Mouse (Mus musculus): Measurements from ENCODE around the gene Tspan2. TPM values are rescaled to one million over a fixed set of nuclear protein-coding genes. Genes with fewer than 3 reads are reported as not detected.

The Tspan2 gene
- total and polyA plus RNA-seq, 2 experiments from 2014 or later, result 10.1 to 14.0 TPM

- H3K4me1 ChIP-seq (ENCODE audit: insufficient read depth), result no peaks in the 10 kb centered on the region
- H3K27me3 ChIP-seq (ENCODE audit: insufficient read depth, low read length), result no peaks in the 10 kb centered on the region
- H3K9ac ChIP-seq, result no peak overlapping the region
- H3K27ac ChIP-seq (ENCODE audit: low read depth, low read length), result no peak overlapping the region
- no peak overlapping the region for H3K4me2 ChIP-seq (ENCODE audit: low read depth)
- H3K9me3 ChIP-seq (ENCODE audit: low read length), result no peaks in the 10 kb centered on the region
- DNase-seq, result no peak
- no peak for ATAC-seq
- 94% methylated on average over 3 of the region's 3 CpGs for WGBS
- TF ChIP-seq CTCF (IDR thresholded peaks at IDR 0.05; ENCODE audit: low read depth), result no peak
- no peak overlapping the region for H3K4me3 ChIP-seq (ENCODE audit: low read depth, low read length)
- peaks cover 12% of the 10 kb centered on the region for H3K36me3 ChIP-seq (ENCODE audit: insufficient read depth)
These were observed 17.2 kb downstream of the Tspan2 start for GRCm38 (mm10) chr3:102751536-102751935.

GRCm38 (mm10) chr3:102752053-102752452 lies 17.7 kb downstream of the Tspan2 start:
- no peak overlapping the region for H3K4me2 ChIP-seq (ENCODE audit: low read depth)
- no peaks in the 10 kb centered on the region for H3K27me3 ChIP-seq (ENCODE audit: insufficient read depth, low read length)
- TF ChIP-seq CTCF (IDR thresholded peaks at IDR 0.05; ENCODE audit: low read depth), result no peak
- no peak overlapping the region for H3K9ac ChIP-seq
- H3K9me3 ChIP-seq (ENCODE audit: low read length), result no peaks in the 10 kb centered on the region
- peaks cover 12% of the 10 kb centered on the region for H3K36me3 ChIP-seq (ENCODE audit: insufficient read depth)
- DNase-seq (no peak), ATAC-seq (no peak)
- no peak overlapping the region for H3K27ac ChIP-seq (ENCODE audit: low read depth, low read length)
- H3K4me3 ChIP-seq (ENCODE audit: low read depth, low read length), result no peak overlapping the region
- WGBS, result 98% methylated on average over 4 of the region's 4 CpGs
- H3K4me1 ChIP-seq (ENCODE audit: insufficient read depth), result no peaks in the 10 kb centered on the region

GRCm38 (mm10) chr3:102752457-102752856 lies 18.1 kb downstream of the Tspan2 start:
- no peak for TF ChIP-seq CTCF (IDR thresholded peaks at IDR 0.05; ENCODE audit: low read depth)
- no peaks in the 10 kb centered on the region for H3K4me1 ChIP-seq (ENCODE audit: insufficient read depth)
- H3K4me2 ChIP-seq (ENCODE audit: low read depth), result no peak overlapping the region
- H3K36me3 ChIP-seq (ENCODE audit: insufficient read depth), result peaks cover 12% of the 10 kb centered on the region
- H3K27me3 ChIP-seq (ENCODE audit: insufficient read depth, low read length), result no peaks in the 10 kb centered on the region
- H3K9me3 ChIP-seq (ENCODE audit: low read length), result no peaks in the 10 kb centered on the region
- no peak overlapping the region for H3K27ac ChIP-seq (ENCODE audit: low read depth, low read length)
- 83% methylated on average over 5 of the region's 5 CpGs for WGBS
- no peak overlapping the region for H3K4me3 ChIP-seq (ENCODE audit: low read depth, low read length)
- DNase-seq (no peak), ATAC-seq (no peak)
- no peak overlapping the region for H3K9ac ChIP-seq

GRCm38 (mm10) chr3:102755801-102756200 lies 21.5 kb downstream of the Tspan2 start:
- WGBS, result 78% methylated on average over 1 of the region's 1 CpGs
- Histone ChIP-seq H3K9ac (no peak overlapping the region), H3K36me3 (ENCODE audit: insufficient read depth) (peaks cover 21% of the 10 kb centered on the region), H3K4me1 (ENCODE audit: insufficient read depth) (no peaks in the 10 kb centered on the region), H3K9me3 (ENCODE audit: low read length) (no peaks in the 10 kb centered on the region), H3K27ac (ENCODE audit: low read depth, low read length) (no peak overlapping the region), H3K4me3 (ENCODE audit: low read depth, low read length) (no peak overlapping the region), H3K27me3 (ENCODE audit: insufficient read depth, low read length) (no peaks in the 10 kb centered on the region), H3K4me2 (ENCODE audit: low read depth) (no peak overlapping the region)
- no peak for TF ChIP-seq CTCF (IDR thresholded peaks at IDR 0.05; ENCODE audit: low read depth)
- ATAC-seq, result no peak
- DNase-seq, result no peak

GRCm38 (mm10) chr3:102757019-102757418 lies 22.7 kb downstream of the Tspan2 start:
- no peak overlapping the region for H3K4me3 ChIP-seq (ENCODE audit: low read depth, low read length)

GRCm38 (mm10) chr3:102760236-102760635 lies 25.9 kb downstream of the Tspan2 start:
- Histone ChIP-seq H3K9me3 (ENCODE audit: low read length) (no peaks in the 10 kb centered on the region), H3K27ac (ENCODE audit: low read depth, low read length) (no peak overlapping the region), H3K9ac (no peak overlapping the region), H3K4me3 (ENCODE audit: low read depth, low read length) (no peak overlapping the region), H3K4me2 (ENCODE audit: low read depth) (no peak overlapping the region), H3K36me3 (ENCODE audit: insufficient read depth) (peaks cover 18% of the 10 kb centered on the region), H3K27me3 (ENCODE audit: insufficient read depth, low read length) (no peaks in the 10 kb centered on the region), H3K4me1 (ENCODE audit: insufficient read depth) (peaks cover 9% of the 10 kb centered on the region; the same call in 1 of the 2 replicates)
- no peak for ATAC-seq
- WGBS, result 77% methylated on average over 3 of the region's 3 CpGs
- no peak for TF ChIP-seq CTCF (IDR thresholded peaks at IDR 0.05; ENCODE audit: low read depth)
- no peak for DNase-seq

More at GRCm38 (mm10) chr3:102757019-102757418, 22.7 kb downstream of the Tspan2 start:
- 79% methylated on average over 6 of the region's 6 CpGs for WGBS
- no peaks in the 10 kb centered on the region for H3K4me1 ChIP-seq (ENCODE audit: insufficient read depth)
- H3K27me3 ChIP-seq (ENCODE audit: insufficient read depth, low read length), result no peaks in the 10 kb centered on the region
- H3K27ac ChIP-seq (ENCODE audit: low read depth, low read length), result no peak overlapping the region
- TF ChIP-seq CTCF (IDR thresholded peaks at IDR 0.05; ENCODE audit: low read depth), result no peak
- no peak overlapping the region for H3K9ac ChIP-seq
- DNase-seq, result no peak
- H3K36me3 ChIP-seq (ENCODE audit: insufficient read depth), result peaks cover 26% of the 10 kb centered on the region
- no peak overlapping the region for H3K4me2 ChIP-seq (ENCODE audit: low read depth)
- no peaks in the 10 kb centered on the region for H3K9me3 ChIP-seq (ENCODE audit: low read length)
- no peak for ATAC-seq

- 48% methylated on average over 3 of the region's 3 CpGs for WGBS
- no peaks in the 10 kb centered on the region for H3K27me3 ChIP-seq (ENCODE audit: insufficient read depth, low read length)
- H3K9ac ChIP-seq, result no peak overlapping the region
- TF ChIP-seq CTCF (IDR thresholded peaks at IDR 0.05; ENCODE audit: low read depth), result no peak
- H3K4me3 ChIP-seq (ENCODE audit: low read depth, low read length), result no peak overlapping the region
- no peak overlapping the region for H3K4me2 ChIP-seq (ENCODE audit: low read depth)
- DNase-seq (no peak), ATAC-seq (peak; percentile 53)
- no peaks in the 10 kb centered on the region for H3K9me3 ChIP-seq (ENCODE audit: low read length)
- peaks cover 9% of the 10 kb centered on the region; the same call in 1 of the 2 replicates for H3K4me1 ChIP-seq (ENCODE audit: insufficient read depth)
- peaks cover 18% of the 10 kb centered on the region; the same call in 1 of the 2 replicates for H3K36me3 ChIP-seq (ENCODE audit: insufficient read depth)
- H3K27ac ChIP-seq (ENCODE audit: low read depth, low read length), result no peak overlapping the region
These were observed 28.1 kb downstream of the Tspan2 start for GRCm38 (mm10) chr3:102762388-102762787.

Data from forebrain, postnatal 0 days (tissue).